Mouse (Mus musculus): ENCODE data around the gene Grhl1.

DNA sequence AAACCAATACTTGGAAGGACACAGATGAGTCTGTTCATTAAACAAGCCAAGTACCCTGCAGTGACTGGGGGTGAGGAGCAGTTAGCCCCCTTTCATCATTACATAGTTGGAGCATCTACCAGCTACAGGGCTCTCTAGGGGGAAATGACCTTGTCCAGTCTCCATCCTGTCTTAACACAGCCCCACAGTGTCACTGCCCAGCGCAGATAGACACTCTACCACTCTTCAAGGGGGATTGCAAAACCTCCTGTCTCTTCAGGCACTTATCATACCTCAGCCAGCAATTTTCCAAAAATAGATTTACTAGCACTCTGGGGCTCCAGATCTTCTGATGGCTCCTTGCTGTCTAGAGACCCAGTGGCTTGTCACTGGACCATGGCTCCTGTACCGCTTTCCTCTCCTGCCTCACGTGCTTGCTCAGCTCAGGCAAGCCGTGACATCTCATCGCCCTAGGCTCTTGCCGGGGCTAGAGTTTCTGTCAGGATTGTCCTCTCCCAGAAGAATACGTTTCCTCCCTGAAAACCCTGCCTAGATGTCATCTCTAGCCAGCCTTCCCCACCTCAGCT, 8.6 kb upstream of the Grhl1 start:
- TF ChIP-seq CTCF (IDR thresholded peaks at IDR 0.05; ENCODE audit: low read depth, low read length) (no peak), POLR2A (IDR thresholded peaks at IDR 0.05; ENCODE audit: insufficient read depth, low read length) (no peak)
